Mouse (Mus musculus) limb, embryonic 15.5 days (tissue): Measurements from ENCODE around the gene Tmem82. TPM values are rescaled to one million over a fixed set of nuclear protein-coding genes. Genes with fewer than 3 reads are reported as not detected.

Experiments
- ATAC-seq: fragments of 200-750 bp; cut with Nextera tagmentation; 2 replicates; pipeline ENCODE4 v1.8.0; 2017; ENCODE audit warnings: low read depth, moderate TSS enrichment; ENCODE audit not compliant: insufficient number of reproducible peaks, low FRiP score, low TSS enrichment
- H3K27ac ChIP-seq: fragments of 300-500 bp; sonication (generic); 2 replicates; pipeline ENCODE4 v1.5.1; 2015; ENCODE audit warnings: moderate library complexity, mild to moderate bottlenecking, inconsistent platforms
- H3K27me3 ChIP-seq: fragments of 300-500 bp; sonication (generic); 2 replicates; pipeline ENCODE4 v1.6.1; 2015; ENCODE audit warnings: inconsistent platforms
- H3K36me3 ChIP-seq: fragments of 300-500 bp; sonication (generic); 2 replicates; pipeline ENCODE4 v1.6.1; 2015; ENCODE audit warnings: inconsistent platforms
- H3K4me1 ChIP-seq: fragments of 300-500 bp; sonication (generic); 2 replicates; pipeline ENCODE4 v1.6.1; 2015; ENCODE audit warnings: inconsistent platforms
- H3K4me2 ChIP-seq: fragments of 300-500 bp; sonication (generic); 2 replicates; pipeline ENCODE4 v1.6.1; 2015; ENCODE audit warnings: mild to moderate bottlenecking, inconsistent platforms
- H3K4me3 ChIP-seq: fragments of 300-500 bp; sonication (generic); 2 replicates; pipeline ENCODE4 v1.5.1; 2015; ENCODE audit warnings: mild to moderate bottlenecking, inconsistent platforms
- H3K9ac ChIP-seq: fragments of 300-500 bp; sonication (generic); 2 replicates; pipeline ENCODE4 v1.6.1; 2015; ENCODE audit warnings: inconsistent platforms
- H3K9me3 ChIP-seq: fragments of 300-500 bp; sonication (generic); 2 replicates; pipeline ENCODE4 v1.6.1; 2016; ENCODE audit warnings: inconsistent platforms
- WGBS: fragments of 180-500 bp; shearing (Covaris S2); methylation state at CpG from one replicate; pipeline ENCODE4 v1.1.7; 2015; 5-methylcytosine and 5-hydroxymethylcytosine counted together
- polyA plus RNA-seq: library from polyadenylated mRNA; unstranded; fragments of >200 nt; fragmentation: Nextera tagmentation; extraction: Ambion mirVana; gene quantifications from 2 replicates; pipeline ENCODE4 v1.2.1, GENCODE M21; 2015

Tmem82 gene
- polyA plus RNA-seq, 1 experiment from 2014 or later = 0.20 TPM

DNA sequence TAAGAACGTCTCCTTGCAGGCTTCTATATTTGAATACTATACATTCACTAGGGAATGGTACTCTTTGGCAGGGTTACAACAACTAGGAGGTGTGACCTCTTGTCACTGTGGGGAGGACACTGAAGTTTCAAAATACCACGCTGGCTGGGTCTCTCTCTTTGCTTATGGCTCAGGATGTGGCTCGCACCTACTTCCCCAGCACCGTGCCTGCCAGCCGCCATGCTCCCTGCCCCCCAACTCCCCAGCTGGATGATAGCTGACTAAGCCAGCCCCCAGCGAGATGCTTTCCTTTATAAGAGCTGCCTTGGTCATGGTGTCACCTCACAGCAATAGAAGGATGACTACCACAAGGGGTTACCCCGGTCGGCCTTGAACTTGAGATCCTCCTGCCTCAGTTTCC lies 34.6 kb upstream of the Tmem82 start:
- H3K4me2 ChIP-seq = no peak overlapping the region
- H3K36me3 ChIP-seq = peaks cover 32% of the 10 kb centered on the region
- ATAC-seq = no peak
- no peak overlapping the region for H3K9ac ChIP-seq
- H3K9me3 ChIP-seq = no peaks in the 10 kb centered on the region
- no peak overlapping the region for H3K27ac ChIP-seq
- H3K4me3 ChIP-seq = no peak overlapping the region
- WGBS = 80% methylated on average over 8 of the region's 8 CpGs
- H3K4me1 ChIP-seq = peaks cover 29% of the 10 kb centered on the region; the same call in 1 of the 2 replicates
- H3K27me3 ChIP-seq = no peaks in the 10 kb centered on the region

DNA sequence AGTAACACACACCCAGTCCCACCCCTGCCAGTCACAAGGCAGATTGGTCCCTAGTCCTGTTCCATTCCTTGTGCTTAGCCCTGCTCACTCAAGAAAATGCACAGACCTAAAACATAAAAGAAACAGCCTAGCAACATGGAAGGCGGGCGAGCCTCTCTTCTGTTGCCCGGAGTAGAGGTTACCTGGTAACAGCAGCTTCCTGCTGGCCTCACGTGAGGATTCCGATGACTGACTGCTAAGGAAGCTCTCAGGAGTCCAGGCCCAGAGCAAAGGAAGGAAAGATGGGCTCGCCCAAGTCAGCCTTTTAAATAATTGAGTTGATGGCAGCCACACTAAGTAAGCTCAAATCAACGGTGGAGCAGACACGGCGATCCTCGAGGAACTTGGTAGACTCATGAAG lies 33.5 kb upstream of the Tmem82 start:
- H3K4me1 ChIP-seq = peaks cover 29% of the 10 kb centered on the region; the same call in 1 of the 2 replicates
- no peaks in the 10 kb centered on the region for H3K9me3 ChIP-seq
- H3K36me3 ChIP-seq = peaks cover 31% of the 10 kb centered on the region
- no peak overlapping the region for H3K9ac ChIP-seq
- no peak overlapping the region for H3K4me3 ChIP-seq
- H3K27me3 ChIP-seq = no peaks in the 10 kb centered on the region
- no peak overlapping the region for H3K27ac ChIP-seq
- no peak for ATAC-seq
- 84% methylated on average over 10 of the region's 10 CpGs for WGBS
- no peak overlapping the region for H3K4me2 ChIP-seq

DNA sequence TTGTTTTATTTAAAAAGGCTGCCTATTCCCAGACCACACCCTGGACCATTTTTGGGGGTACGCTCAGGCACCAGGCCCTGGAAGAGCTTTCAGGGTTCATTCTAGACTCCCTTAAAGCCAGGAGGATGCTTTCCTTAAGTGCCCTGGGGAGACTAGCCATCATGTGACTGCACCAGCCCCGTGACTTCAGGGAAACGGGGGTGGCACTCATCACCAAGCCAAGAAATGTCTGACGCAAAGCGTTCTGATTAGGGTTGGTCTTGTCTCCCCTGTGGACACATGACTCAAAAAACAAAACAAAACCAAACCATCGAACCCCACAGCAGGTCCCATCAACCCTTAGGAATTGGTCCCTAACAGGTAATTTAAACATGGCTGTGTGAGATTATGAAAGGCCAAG lies 32.9 kb upstream of the Tmem82 start:
- Histone ChIP-seq H3K36me3 (peaks cover 28% of the 10 kb centered on the region), H3K4me3 (no peak overlapping the region), H3K9me3 (no peaks in the 10 kb centered on the region), H3K27me3 (no peaks in the 10 kb centered on the region), H3K4me1 (peaks cover 29% of the 10 kb centered on the region; the same call in 1 of the 2 replicates), H3K27ac (no peak overlapping the region), H3K4me2 (no peak overlapping the region), H3K9ac (no peak overlapping the region)
- 88% methylated on average over 6 of the region's 6 CpGs for WGBS
- no peak for ATAC-seq

DNA sequence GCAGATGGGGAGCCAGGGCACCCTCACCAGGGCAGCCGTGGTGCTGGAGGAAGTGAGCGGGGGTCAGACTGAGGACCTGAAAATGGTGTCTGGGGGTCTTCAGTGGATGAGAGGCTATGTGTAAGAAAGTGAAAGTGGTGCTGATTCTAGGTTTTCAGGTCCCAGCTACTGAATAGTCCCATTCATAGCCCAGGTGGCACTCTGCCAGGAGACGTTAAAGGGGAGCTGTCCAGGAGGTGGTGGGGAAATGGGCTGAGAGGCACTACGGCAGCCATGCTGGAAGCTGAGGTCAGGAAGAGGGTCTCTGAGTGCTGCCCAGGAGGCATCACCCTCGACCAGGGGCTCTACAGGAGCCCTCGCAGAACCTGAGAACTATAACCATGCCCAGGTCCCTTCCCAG lies 30.8 kb upstream of the Tmem82 start:
- no peak overlapping the region for H3K9ac ChIP-seq
- H3K4me2 ChIP-seq = peak overlapping the region; percentile 29
- ATAC-seq = no peak
- peaks cover 29% of the 10 kb centered on the region; the same call in 1 of the 2 replicates for H3K4me1 ChIP-seq
- peak overlapping the region; percentile 73 for H3K27ac ChIP-seq
- H3K27me3 ChIP-seq = no peaks in the 10 kb centered on the region
- peaks cover 27% of the 10 kb centered on the region for H3K36me3 ChIP-seq
- 60% methylated on average over 6 of the region's 6 CpGs for WGBS
- H3K9me3 ChIP-seq = no peaks in the 10 kb centered on the region
- H3K4me3 ChIP-seq = no peak overlapping the region

DNA sequence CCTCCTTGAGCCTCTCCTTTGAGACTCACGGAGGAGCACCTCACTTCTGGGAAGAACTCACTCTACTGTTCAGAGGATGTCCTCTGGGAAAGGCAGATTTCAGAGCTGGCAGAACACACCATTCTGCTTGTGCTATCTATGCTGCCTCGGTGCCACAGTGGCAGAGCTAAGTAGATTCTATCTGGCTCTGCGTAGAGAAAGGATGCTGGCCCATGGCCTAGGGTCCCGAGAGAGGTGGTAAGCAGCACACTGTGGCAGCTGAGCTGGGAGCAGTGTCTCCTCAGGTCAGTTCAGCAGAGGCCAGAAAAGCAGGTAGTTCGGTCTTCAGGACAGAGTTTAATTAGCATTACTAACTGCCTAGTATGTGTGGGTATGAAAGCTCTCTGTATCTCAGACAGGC lies 29.8 kb upstream of the Tmem82 start:
- H3K4me3 ChIP-seq = no peak overlapping the region
- no peak for ATAC-seq
- H3K9me3 ChIP-seq = no peaks in the 10 kb centered on the region
- H3K27me3 ChIP-seq = no peaks in the 10 kb centered on the region
- WGBS = 88% methylated on average over 5 of the region's 5 CpGs
- no peak overlapping the region for H3K4me2 ChIP-seq
- peaks cover 27% of the 10 kb centered on the region for H3K36me3 ChIP-seq
- H3K27ac ChIP-seq = peak overlapping the region; percentile 73; the same call in 1 of the 2 replicates
- peaks cover 37% of the 10 kb centered on the region; the same call in 1 of the 2 replicates for H3K4me1 ChIP-seq
- H3K9ac ChIP-seq = no peak overlapping the region

DNA sequence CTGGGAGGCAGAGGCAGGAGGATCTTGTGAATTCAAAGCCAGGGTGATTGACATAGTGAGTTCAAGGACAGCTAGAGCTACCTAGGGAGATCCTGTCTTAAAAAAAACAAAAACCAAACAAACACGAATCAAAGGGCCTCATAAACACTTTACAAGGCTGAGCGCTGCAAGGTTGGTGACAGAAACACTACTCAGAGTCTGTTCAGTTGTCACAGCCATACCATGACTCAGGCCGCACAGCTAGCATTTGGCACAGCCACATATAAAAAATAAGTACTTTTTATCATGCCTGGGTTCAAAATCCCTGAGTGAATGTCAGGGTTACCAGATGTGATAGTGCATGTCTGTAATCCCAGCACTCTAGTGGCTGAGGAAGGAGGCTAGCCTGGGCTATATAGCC lies 28.8 kb upstream of the Tmem82 start:
- ATAC-seq = no peak
- WGBS = 74% methylated on average over 3 of the region's 3 CpGs

DNA sequence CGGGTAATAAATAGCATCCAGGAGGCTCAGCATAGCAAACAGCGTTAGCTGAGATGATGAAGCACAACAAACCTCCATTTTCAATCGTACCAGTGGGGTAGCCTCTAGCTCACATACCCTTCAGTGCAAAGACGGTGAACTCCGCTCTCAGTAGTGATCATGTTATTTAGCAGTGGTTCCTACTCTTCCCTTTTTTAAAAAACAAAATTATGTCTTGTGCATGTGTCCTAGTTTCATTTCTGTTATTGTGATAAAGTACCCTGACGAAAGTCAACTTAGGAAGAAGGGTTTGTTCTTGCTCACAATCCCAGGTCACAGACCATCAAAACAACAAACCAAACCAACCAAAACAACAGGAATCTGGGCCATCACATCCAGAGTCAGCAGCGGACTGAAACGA lies 27.6 kb upstream of the Tmem82 start:
- no peak for ATAC-seq
- 91% methylated on average over 8 of the region's 8 CpGs for WGBS
- Histone ChIP-seq H3K4me3 (no peak overlapping the region), H3K36me3 (peaks cover 35% of the 10 kb centered on the region), H3K9ac (no peak overlapping the region), H3K4me1 (peaks cover 34% of the 10 kb centered on the region; the same call in 1 of the 2 replicates), H3K27me3 (no peaks in the 10 kb centered on the region), H3K4me2 (no peak overlapping the region), H3K9me3 (no peaks in the 10 kb centered on the region), H3K27ac (no peak overlapping the region)

More for the DNA sequence above, 28.8 kb upstream of the Tmem82 start:
- H3K9me3 ChIP-seq = no peaks in the 10 kb centered on the region
- H3K36me3 ChIP-seq = peaks cover 28% of the 10 kb centered on the region
- no peak overlapping the region for H3K4me2 ChIP-seq
- H3K27me3 ChIP-seq = no peaks in the 10 kb centered on the region
- H3K4me3 ChIP-seq = no peak overlapping the region
- no peak overlapping the region for H3K27ac ChIP-seq
- H3K4me1 ChIP-seq = peaks cover 37% of the 10 kb centered on the region; the same call in 1 of the 2 replicates
- no peak overlapping the region for H3K9ac ChIP-seq

DNA sequence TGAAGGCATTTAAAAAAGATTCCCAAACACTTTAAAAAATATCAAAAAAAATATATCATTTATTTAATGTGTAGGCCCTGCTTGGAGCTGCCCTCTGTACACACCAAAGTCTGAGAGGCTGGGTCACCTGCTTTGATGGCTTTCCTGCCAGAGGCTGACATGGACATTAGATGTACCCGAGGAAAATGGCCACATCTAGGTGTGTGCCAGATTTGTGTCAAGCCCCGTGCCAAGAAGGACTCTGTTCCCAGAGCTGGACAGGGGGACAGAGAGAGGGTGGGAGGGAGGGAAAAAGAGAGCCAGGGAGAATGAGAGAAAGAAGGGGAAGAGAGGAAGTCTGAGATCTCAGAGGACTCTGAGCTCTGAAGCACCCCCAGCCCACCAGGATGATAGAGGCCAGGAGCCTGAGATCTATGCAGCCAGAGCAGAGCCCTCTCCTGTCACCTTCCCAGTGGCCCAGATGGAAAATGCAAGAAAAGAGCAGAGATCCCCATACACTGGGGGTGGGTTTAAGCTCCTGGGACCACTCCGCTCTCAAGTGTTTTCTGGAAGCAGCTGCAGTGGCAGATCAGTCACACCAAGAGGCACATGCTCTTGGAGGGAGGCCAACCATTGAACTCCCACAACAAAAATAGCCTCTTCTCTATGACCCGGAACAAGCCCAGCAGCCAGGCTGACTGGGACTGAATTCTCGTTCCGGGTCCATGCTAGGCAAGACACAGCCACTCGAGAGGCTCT lies 24.9 kb upstream of the Tmem82 start:
- Histone ChIP-seq H3K27ac (peak overlapping the region; percentile 68), H3K36me3 (peaks cover 51% of the 10 kb centered on the region), H3K9ac (no peak overlapping the region), H3K4me3 (no peak overlapping the region), H3K27me3 (no peaks in the 10 kb centered on the region), H3K4me1 (peaks cover 10% of the 10 kb centered on the region; the same call in 1 of the 2 replicates), H3K9me3 (no peaks in the 10 kb centered on the region), H3K4me2 (no peak overlapping the region)
- 0 out of 2 replicates have a peak, but pooled peaks have one; percentile 23 for ATAC-seq
- WGBS = 60% methylated on average over 7 of the region's 7 CpGs

DNA sequence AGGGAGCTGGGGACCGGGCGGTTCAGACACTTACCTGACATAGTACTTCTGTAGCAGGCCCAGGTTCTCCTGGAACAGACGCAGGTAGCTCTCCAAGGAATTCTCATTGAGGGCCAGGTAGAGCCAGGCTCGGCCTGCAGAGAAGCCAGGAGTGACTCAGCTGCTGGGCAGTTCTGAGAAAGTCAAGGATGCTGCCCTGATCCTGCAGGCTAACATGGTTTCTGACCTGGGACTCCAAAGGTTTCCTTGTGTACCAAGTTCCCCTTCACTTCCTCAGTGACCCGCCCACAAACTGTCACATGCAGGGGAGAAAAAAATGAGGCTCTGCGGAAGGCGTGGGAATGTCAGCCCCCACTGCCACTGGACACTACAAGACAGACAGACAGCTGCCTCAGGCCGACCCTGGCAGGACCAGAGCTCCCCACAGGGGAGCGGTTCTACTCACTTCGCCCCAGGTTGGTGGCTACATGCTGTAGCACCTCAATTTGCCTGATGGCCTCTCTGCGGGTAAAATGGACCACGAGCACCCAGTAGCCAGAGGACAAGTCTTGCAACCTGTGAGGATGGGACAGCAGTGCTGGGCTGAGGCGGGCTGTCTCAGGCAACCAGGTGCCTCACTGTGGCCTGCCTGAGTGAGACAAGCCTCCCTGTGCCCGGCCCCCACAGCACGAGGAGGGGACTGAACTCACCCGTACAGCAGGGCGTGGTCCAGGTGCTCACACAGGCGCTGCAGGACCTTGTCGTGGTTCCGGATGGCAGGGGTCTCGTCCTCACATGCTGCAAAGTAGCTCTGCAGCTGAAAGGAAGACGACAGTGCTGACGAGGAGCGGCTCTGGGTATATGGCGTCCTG lies 23.8 kb upstream of the Tmem82 start:
- Histone ChIP-seq H3K9me3 (no peaks in the 10 kb centered on the region), H3K9ac (no peak overlapping the region), H3K27ac (no peak overlapping the region), H3K4me3 (no peak overlapping the region), H3K4me2 (no peak overlapping the region), H3K4me1 (peaks cover 8% of the 10 kb centered on the region; the same call in 1 of the 2 replicates), H3K36me3 (peaks cover 56% of the 10 kb centered on the region), H3K27me3 (no peaks in the 10 kb centered on the region)
- WGBS = 88% methylated on average over 25 of the region's 25 CpGs
- no peak for ATAC-seq

DNA sequence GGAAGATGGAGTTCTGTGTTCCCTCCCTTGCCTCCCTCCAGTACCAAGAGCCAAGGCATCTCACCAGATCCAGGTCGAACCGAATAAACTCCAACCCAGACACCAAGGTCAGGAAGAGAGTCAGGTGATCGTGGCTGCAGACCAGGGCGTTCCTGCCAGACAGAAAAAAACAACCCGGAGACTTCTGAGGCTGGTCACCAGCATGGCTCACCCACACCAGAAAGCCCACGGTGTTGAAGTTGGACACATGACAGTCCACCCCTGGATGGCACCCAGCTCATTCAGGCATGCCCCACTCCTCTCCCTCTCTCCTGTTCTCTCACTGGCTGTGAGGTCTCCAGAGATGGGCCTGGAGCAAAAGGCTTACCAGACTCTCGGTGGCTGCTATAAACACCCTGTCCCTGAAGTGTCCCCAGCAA lies 22.9 kb upstream of the Tmem82 start:
- Histone ChIP-seq H3K9ac (no peak overlapping the region), H3K4me1 (peaks cover 8% of the 10 kb centered on the region; the same call in 1 of the 2 replicates), H3K4me3 (no peak overlapping the region), H3K4me2 (no peak overlapping the region), H3K27me3 (no peaks in the 10 kb centered on the region), H3K36me3 (peaks cover 59% of the 10 kb centered on the region), H3K9me3 (no peaks in the 10 kb centered on the region), H3K27ac (no peak overlapping the region)
- ATAC-seq = no peak; the same call in 1 of the 2 replicates
- WGBS = 85% methylated on average over 7 of the region's 7 CpGs

DNA sequence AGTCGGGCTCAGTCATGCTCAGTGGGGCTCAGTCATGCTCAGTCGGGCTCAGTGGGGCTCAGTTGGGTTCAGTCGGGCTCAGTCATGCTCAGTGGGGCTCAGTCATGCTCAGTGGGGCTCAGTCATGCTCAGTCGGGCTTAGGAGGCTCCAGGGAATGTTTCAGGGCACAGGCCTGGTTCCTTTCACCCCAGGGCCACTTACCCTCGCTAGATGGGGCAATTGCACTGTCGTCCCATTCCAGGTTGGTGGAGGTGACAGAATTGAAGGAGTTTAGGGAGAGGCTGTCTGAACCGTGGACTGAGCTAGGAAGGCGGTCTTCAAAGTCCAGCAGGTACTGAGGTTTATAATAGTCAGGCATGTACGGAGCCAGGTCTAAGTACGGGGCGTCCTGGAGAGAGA lies 21.0 kb upstream of the Tmem82 start:
- Histone ChIP-seq H3K9ac (no peak overlapping the region), H3K36me3 (peaks cover 76% of the 10 kb centered on the region), H3K4me3 (no peak overlapping the region), H3K4me1 (peaks cover 8% of the 10 kb centered on the region; the same call in 1 of the 2 replicates), H3K27me3 (no peaks in the 10 kb centered on the region), H3K27ac (no peak overlapping the region), H3K4me2 (no peak overlapping the region), H3K9me3 (no peaks in the 10 kb centered on the region)
- ATAC-seq = no peak
- WGBS = 78% methylated on average over 11 of the region's 11 CpGs

DNA sequence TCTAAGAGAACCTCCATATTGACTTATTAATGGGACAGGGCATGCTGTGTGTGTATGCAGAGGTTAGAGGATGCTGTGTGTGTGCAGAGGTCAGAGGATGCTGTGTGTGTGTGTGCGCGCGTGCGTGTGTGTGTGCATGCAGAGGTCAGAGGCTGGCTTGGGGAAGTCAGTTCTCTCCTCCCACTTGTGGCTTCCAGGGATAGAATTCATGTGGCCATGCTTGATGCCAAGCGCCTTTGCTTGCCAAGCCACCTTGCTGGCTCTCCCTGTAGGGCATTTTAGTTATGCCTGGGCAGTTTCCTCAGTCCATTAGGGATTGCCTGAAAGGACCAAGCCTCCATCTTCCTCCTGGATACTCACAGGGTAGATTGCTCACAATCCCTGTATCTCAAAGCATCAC lies 18.3 kb upstream of the Tmem82 start:
- Histone ChIP-seq H3K9ac (no peak overlapping the region), H3K27ac (no peak overlapping the region), H3K4me1 (no peaks in the 10 kb centered on the region), H3K36me3 (peaks cover 91% of the 10 kb centered on the region), H3K9me3 (no peaks in the 10 kb centered on the region), H3K4me3 (no peak overlapping the region), H3K27me3 (no peaks in the 10 kb centered on the region), H3K4me2 (no peak overlapping the region)
- 96% methylated on average over 5 of the region's 5 CpGs for WGBS
- no peak for ATAC-seq
